Mouse (Mus musculus): ENCODE data around the gene Ppp1r12a.
A peak's percentile ranks its signal among the peaks of the same experiment; 100 is the strongest.

Ppp1r12a gene

DNA sequence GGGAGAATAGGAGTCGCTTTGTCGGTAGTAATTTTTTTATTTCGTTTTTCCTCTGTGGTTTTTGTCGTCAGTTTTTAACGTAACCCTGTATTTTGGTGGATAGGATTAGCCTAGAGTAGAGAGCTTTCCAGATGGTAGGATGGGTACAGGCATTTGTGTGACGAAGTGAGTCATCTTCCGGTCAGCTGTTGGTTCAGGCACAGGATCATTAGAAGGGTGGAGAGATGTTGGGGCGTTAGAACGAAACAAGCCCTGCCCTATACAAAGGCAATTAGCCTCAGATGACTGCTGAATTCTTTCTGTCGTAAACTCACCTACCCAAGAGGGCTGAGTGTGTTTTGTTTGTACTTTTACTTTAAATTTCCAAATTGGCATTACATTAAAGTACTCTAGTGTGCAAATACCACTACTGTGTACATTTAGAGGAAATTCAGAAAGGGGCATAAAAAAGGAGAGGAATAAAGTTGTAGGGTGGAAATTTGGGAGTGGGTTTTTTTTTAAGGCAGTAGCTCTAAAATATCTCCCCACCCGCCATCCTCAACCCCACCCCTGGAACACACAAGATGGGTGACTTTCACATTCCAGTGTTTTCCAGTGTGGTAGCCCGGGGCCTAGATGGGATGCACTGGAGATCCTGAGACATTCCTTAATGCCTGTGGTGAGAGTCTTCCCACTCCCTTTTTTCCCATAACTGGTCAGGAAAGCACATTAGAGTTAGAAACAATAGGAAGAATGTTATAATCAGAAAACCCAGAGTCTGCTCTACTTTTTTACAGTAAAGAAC lies 129.9 kb downstream of the Ppp1r12a start:
- no peak for DNase-seq (ENCODE audit: low read depth, low spot score)

DNA sequence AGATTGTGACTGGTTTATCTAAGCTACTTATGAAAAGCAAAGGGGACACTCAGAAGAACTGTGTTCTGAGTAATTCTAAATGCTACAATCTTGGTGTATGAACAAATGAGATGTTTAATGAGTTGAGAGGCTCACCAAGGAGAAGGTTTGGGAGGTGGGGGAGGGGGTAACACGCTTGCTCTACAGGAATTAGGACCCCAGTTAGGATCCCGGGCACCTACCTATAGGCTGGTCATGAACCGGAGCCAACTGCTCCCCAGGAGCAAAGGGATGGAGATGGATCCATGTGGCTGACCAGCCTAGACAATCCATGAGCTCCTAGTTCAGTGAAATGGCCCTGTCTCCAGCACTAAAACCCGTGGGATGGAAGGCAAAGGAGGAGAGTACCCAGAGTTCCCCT lies 130.7 kb downstream of the Ppp1r12a start:
- no peak for DNase-seq (ENCODE audit: low read depth, low spot score)

DNA sequence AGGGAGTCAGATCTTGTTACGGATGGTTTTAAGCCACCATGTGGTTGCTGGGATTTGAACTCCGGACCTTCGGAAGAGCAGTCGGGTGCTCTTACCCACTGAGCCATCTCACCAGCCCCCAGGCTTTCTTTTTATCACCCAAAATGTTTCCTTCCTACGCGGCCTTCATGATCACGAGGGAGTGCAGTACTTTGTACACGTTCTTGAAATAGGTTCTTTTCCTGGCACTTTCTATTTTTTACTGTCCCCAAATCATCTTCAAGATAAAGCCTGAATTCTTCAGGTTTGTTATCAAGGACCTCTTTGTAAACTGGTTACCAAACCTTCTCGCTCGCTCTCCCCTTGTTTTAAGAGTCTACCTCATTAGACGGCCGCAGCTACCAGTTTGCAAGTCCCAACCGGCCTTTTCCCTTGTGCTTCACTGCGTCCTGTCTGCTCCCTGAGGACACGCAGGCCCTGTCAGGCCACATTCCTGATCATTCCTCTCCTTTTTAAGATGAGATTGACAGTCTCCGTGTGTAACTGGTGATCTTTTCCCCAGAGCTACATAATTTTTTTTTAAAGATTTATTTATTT lies 131.7 kb downstream of the Ppp1r12a start:
- DNase-seq (ENCODE audit: low read depth, low spot score): no peak

DNA sequence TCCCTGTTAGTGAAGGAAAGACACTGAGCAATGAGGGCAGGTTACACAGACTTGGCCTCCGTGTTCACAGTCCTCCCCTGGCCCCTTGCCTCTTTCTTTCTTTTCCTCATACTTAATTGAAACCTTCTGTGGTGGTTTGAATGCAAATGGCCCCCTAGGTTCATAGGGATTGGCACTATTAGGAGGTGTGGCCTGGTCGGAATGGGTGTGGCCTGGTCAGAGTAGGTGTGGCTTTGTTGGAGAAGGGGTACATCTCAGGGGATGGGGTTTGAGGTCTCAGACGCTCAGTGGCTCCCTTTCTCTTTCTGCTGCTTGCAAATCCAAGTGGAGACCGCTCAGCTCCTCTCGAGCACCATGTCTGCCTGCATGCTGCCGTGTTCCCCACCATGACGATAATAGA lies 132.8 kb downstream of the Ppp1r12a start:
- no peak for DNase-seq (ENCODE audit: low read depth, low spot score)

DNA sequence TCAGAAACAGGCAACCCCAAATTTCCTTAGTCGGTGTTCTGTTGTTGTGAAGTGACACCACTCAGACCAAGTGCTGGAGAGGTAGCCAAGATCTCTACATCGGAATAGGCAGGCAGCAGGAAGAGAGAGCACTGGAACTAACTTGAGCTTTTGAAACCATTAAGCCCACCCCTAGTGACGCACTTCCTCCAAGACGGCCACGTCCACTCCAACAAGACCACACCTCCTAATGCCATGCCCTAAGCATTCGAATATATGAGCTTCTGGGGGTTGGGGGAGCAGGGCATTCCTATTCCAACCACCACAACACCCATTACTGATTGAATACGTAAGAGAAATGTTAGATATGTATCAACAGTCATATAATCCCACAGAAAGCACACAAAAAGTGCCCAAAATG lies 134.5 kb downstream of the Ppp1r12a start:
- DNase-seq (ENCODE audit: low read depth, low spot score): no peak

DNA sequence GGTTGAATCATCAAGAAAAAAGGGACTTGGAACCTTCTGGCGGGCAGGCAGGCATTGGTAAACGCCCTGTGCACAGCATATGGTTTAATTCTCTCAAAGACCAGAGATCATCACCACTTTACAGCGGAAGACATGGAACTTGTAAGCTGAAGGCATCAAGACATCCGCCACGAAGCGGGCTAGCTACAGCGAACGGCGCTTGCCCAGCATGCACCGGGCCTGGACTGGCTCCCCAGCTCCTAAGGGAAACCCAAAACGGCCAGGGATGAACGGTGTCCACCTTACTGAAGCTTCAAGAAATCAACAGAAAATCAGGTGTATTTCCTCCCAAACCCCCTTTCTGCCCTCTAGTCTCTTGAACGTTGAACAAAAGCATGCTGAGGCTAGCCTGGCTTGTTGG lies 136.3 kb downstream of the Ppp1r12a start:
- no peak for DNase-seq (ENCODE audit: low read depth, low spot score)

DNA sequence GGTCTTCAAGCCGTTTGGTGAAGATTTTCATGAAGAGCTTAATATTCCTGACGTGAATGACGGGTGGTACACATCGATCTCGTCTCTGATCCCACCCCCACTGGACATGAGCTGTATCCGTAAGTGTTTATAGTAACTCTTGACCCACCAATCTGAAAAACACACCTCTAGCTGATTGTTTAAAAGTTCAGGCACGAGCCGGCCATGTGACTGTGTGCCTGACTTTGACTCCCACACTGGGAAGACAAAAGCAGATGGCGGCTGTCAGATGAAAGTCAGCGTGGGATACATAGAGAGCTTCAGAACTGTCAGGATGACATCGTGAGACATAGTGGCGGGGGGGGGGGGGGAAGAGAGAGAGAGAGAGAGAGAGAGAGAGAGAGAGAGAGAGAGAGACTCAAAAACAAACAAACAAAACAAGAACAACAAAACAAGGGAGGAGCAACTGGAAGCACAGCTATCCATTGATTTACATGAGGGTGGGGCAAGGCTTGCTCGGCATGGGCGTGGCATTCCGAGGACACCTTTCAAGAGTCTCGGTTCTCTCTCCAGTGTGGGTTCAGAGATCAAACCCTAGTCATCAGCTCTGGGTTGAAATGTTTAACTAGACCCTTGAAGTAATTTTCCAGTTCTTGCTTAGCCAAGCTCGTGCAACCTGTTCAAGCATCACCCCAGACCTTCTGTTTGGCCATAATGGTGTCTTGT lies 137.0 kb downstream of the Ppp1r12a start:
- DNase-seq (ENCODE audit: low read depth, low spot score): no peak

DNA sequence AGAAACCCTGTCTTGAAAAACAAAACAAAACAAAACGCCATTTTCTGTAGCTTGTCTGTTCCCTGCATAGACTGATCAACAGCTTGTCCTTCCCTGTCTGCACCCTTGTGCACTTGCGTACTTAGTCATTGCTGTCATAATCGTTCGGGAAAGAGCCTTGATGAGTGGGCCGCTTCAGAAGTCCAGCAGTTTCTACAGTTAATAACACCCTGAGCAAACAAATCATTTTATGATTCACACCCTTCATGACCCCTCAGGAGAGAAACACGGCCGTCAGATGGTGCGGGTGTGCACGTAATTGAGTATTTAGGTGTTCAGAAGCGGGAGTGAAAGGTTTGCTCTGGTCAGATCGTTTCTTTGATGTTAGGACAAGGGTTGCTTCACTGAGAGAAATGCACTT lies 137.8 kb downstream of the Ppp1r12a start:
- no peak for DNase-seq (ENCODE audit: low read depth, low spot score)

DNA sequence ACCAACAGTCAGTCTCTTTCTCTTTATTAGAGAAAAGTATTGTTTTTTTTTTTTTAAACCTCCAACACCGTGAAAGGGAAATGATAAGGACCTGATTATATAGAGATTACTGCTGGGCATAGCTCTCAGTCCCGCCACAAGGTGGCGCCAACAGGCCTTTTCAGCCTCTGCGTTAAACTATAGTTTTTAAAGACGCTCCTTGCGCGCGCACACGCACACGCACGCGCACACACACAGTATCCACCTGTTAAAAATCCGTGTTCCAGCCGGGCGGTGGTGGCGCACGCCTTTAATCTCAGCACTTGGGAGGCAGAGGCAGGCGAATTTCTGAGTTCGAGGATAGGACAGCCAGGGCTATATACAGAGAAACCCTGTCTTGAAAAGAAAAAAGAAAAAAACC lies 138.8 kb downstream of the Ppp1r12a start:
- peak; percentile 66 for DNase-seq (ENCODE audit: low read depth, low spot score)

DNA sequence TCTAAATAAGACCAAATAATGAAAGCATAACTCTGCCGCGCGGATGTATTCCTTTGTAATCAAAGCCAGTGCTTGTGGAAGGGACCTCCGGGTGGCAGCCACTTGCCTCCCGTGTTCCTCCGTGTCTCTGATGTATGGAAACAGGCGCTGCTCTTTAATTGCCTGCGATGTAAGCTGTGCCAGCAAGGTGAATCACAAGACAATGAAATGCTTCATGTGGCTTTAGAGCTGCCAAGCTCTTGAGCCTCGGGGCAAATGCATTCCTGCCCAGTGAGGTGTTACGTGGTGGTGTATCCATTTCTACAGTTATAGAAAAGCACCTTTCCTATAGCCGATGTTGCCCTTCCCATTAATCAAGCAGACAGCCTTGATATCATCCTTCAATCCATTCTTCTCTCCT lies 145.8 kb downstream of the Ppp1r12a start:
- no peak for DNase-seq (ENCODE audit: low read depth, low spot score)

DNA sequence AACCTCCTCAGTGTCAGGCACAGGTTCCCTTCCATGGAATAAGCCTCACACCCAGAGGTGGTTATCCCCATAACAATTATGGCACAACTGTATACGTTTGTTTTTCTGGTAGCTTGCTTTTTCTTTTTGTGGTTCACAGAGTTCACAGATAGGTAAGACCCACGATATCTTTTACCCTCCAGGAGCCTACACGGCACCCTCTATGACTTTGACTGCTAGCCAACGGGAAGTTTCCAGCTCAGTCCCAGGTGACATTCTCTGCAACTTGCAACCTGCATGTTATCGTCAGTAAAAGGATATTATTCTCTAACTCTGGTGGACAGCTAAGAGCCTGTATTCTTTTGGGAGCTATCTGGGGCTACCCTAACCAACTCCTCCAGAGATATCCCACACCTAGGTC lies 148.2 kb downstream of the Ppp1r12a start:
- DNase-seq (ENCODE audit: low read depth, low spot score): no peak

DNA sequence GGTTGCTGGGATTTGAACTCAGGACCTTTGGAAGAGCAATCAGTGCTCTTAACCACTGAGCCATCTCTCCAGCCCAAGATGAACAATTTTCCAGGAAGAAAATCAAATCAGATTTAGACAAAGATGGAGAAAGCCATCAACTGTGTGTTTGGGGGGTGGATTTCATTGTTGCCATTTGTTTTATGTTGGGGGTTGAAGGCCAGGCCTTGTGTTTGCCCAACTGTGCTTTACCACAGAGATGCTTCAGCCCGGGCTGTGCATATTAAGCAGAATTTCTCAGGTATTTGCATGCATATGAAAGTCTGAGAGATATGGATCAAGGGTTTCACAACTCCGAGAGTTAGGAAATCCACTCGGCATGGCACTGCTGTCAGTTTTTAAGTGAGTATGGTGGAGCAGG lies 149.4 kb downstream of the Ppp1r12a start:
- DNase-seq (ENCODE audit: low read depth, low spot score): no peak

DNA sequence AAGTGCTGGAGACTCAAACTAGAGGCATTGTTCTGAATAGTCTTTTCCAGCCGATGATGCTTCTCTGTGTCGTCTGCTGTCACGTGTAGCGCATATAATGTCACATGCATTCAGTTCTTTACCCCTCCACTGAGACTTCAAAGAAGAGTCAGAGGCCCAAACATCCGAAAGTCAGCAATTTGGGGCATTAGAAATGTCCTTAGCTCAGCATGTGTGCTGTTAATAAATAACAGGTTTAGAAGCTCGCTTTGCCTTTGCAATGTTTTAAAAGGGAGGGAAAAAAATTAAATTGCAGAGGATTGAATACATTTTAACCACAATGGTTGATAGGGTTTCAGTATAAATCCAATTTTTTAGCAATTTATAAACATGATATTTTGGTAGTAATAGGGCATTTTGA lies 151.9 kb downstream of the Ppp1r12a start:
- no peak for DNase-seq (ENCODE audit: low read depth, low spot score)

DNA sequence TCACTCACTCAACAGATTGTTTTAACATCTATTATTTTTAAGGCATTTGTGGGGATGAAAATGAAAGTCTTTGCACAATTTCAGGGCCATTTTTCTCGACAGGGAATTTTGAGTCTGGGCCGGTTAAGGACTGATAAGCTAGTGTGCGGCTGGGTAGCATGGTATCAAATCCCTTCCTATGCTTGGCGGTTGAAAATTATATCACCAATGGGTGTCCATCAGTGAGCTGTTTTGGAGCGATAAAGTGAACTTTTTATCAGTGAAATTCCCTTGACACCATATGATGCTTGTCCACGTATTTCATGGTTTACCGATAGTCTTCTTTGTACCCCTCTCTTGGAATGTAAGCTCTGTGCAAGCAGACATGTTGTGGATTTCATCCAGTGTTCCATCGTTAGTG lies 152.4 kb downstream of the Ppp1r12a start:
- no peak for DNase-seq (ENCODE audit: low read depth, low spot score)

DNA sequence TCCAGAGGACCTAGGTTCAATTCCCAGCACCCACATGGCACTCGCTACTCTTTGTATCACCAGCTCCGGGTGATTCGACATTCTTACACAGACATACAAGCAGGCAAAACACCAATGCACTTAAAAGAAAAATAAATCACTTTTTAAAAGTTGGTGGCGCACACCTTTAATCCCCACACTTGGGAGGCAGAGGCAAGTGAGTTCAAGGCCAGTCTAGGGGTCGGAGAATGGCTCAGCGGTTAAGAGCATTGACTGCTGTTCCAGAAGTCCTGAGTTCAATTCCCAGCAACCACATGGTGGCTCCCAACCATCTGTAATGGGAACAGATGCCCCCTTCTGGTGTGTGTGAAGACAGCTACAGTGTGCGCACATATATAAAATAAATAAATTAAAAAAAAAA lies 153.2 kb downstream of the Ppp1r12a start:
- no peak for DNase-seq (ENCODE audit: low read depth, low spot score)

DNA sequence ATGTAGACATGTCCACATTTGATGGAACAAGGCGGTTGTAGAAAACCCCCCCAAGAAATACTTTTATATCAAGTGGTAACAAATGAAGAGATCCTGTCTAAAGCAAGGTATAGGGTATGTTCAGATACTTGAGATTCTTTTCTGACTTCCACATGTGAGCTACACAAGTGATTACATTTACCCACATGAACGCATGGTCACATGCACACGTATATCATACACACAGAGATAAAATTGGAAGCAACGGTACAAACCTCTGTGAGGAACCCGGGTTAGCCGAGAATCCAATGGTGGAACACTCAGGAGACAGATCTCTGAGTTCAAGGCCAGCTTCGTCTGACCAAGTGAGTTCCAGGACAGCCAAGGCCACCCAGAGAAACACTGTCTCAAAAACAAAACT lies 166.4 kb downstream of the Ppp1r12a start:
- DNase-seq (ENCODE audit: low read depth, low spot score): no peak

DNA sequence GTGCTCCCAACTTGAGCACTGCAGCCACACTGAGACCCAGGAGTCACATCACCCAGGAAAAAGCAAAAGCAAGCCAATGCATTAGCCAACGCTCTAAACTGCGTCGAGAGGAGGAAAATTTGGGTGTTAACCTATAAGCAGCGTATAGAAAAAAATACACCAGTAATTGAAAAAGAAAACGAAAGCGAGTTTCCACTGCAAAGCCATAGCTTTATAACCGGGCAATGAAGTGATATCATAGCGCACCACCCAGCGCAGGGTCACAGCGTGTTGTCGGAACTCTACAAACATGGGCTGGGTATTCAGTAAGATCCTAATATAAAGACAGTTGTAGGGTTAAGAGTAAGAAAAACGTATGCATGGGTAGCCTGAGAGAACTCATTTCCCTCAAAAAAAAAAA lies 167.0 kb downstream of the Ppp1r12a start:
- DNase-seq (ENCODE audit: low read depth, low spot score): no peak

DNA sequence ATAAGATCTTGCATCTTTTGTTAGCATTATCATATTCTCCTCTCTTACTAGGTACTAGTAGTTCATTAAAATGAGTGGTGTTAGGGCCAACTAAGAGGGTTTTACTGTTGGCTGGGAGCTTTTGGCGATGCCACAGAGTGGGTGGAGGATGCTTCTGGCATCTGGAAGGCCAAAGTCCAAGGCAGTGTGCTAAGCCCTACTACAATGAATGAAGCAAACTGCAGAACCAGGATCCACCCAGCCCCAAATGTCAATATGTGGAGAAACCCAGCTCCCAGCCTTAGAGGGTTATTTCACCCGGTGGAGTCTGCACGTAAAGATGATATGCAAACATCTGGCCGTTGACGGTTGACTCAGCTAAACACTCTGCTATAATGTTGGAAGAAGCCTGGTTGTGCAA lies 167.8 kb downstream of the Ppp1r12a start:
- DNase-seq (ENCODE audit: low read depth, low spot score): no peak

DNA sequence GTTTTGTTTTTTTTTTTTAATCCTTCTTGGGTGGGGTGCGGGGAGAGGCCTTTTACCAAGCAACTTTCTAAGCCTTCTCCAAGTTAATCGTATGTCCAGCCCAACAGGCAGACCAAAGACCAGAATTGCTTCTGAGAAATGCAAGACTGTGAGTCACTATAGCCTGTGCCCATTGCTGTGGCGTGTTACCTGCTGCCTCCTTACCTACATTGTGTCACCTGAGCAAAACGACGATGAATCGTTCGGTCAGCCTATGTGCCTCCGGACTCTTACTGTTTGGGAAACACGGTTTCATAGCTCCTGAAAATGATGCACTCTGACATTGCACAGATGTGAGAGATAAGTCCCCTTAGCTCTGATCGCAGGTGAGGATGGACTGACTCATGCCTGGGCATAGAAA lies 169.0 kb downstream of the Ppp1r12a start:
- DNase-seq (ENCODE audit: low read depth, low spot score): no peak

DNA sequence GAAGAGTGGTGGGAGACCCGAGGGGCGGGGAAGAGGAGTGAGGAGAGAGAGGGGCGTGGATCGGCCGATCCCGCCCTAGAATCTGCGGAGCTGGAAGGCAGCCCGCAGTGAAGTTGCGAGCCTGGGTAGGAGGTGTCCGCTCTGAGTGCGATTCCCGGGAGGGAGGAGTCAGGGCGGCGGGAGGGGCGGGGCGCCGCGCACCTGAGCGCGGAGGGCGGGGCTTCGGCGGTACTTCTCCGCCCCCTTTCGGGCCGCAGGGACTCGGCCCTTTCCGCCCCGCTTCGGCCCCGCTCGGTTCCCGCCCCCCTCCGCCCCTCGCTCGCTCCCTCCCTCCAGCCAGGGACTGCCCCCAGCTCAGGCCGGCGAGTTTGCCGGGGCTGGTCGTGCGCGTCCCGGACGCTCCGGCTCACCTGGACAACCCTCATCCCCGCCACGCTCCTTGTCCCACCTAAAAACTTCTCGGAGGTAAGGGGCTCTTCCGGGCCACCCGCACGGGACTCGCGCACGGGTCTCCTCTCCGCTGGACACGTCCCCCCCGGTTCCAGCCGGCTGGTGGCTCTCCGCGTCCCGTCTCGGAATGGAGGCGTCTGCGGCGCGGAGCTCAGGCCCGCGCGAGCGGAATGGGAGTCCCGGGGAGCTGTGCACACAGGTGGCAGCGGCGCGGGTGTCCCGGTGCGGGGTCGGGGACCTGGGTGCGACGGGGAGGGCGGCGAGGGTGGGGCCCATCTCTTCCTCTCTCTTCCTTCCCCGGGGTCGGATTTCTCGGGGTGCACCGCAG lies 170.0 kb downstream of the Ppp1r12a start, which contains the start of gene Pawr:
Pawr (plus strand) TSS at position 338 of the 778 bp plus-strand sequence.
- peak; percentile 71 for DNase-seq (ENCODE audit: low read depth, low spot score)

DNA sequence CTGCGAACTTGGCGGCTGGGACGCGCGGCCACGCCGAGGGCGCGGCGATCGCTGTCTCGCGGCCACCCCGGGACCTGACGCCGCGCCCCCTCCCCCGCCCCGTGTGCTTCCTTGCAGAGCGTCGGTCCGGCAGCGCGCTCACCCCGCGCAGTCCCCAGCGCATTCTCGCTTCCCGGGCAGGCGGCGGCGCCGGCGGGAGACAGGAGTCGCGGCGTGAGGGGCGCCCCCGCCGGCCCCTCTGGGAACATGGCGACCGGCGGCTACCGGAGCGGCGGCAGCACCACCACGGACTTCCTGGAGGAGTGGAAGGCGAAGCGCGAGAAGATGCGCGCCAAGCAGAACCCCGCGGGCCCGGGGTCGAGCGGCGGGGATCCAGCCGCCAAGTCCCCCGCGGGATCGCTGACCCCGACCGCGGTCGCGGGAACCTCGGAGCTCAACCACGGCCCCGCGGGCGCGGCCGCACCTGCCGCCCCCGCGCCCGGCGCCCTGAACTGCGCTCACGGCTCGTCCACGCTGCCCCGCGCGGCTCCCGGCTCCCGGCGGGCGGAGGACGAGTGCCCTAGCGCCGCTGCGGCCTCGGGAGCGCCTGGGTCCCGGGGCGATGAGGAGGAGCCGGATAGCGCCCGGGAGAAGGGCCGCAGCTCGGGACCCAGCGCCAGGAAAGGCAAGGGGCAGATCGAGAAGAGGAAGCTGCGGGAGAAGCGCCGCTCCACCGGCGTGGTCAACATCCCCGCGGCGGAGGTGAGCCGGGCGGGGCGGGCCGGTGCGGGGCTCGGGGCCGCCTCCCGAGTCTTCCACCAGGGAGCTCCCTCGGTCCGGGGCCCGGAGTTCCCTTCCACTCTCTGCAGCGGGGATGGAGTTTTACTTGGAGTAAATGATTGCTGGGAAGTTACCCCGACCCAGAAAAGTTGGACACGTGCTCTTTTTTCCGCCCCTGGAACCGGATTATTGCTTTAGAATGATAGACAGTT lies 170.9 kb downstream of the Ppp1r12a start:
- peak; percentile 19 for DNase-seq (ENCODE audit: low read depth, low spot score)

Data from embryo, embryonic 11.5 days (tissue).